Mouse (Mus musculus) neural tube, embryonic 11.5 days (tissue): ENCODE data around the gene Tnfrsf12a. TPM values are rescaled to one million over a fixed set of nuclear protein-coding genes. Genes with fewer than 3 reads are reported as not detected.

ENCODE experiments used
- ATAC-seq: fragments of 200-750 bp; cut with Nextera tagmentation; 2 replicates; pipeline ENCODE4 v1.8.0; 2017; ENCODE audit warnings: moderate number of reproducible peaks, mild to moderate bottlenecking, moderate TSS enrichment, moderate library complexity; ENCODE audit not compliant: insufficient read depth, low FRiP score, low TSS enrichment
- DNase-seq: peaks from one replicate; pipeline ENCODE4 v3.0.0-alpha.2; 2015; ENCODE audit warnings: low spot score
- H3K27ac ChIP-seq: fragments of 300-500 bp; sonication (generic); 2 replicates; pipeline ENCODE4 v1.5.1; 2014; ENCODE audit warnings: low read depth, mild to moderate bottlenecking, low read length
- H3K27me3 ChIP-seq: fragments of 300-500 bp; sonication (generic); 2 replicates; pipeline ENCODE4 v1.6.1; 2014; ENCODE audit warnings: mild to moderate bottlenecking, low read length, mixed read lengths; ENCODE audit not compliant: control insufficient read depth, insufficient read depth
- H3K36me3 ChIP-seq: fragments of 300-500 bp; sonication (generic); 2 replicates; pipeline ENCODE4 v1.6.1; 2014; ENCODE audit warnings: mild to moderate bottlenecking, low read length, moderate library complexity, mixed read lengths; ENCODE audit not compliant: control insufficient read depth, insufficient read depth
- H3K4me1 ChIP-seq: fragments of 300-500 bp; sonication (generic); 2 replicates; pipeline ENCODE4 v1.6.1; 2014; ENCODE audit warnings: low read length, mixed read lengths; ENCODE audit not compliant: control insufficient read depth, insufficient read depth
- H3K4me2 ChIP-seq: fragments of 300-500 bp; sonication (generic); 2 replicates; pipeline ENCODE4 v1.6.1; 2014; ENCODE audit warnings: low read depth, mild to moderate bottlenecking, moderate library complexity
- H3K4me3 ChIP-seq: fragments of 300-500 bp; sonication (generic); 2 replicates; pipeline ENCODE4 v1.5.1; 2014; ENCODE audit warnings: low read depth, low read length
- H3K9ac ChIP-seq: fragments of 300-500 bp; sonication (generic); 2 replicates; pipeline ENCODE4 v1.6.1; 2014; ENCODE audit warnings: mild to moderate bottlenecking, low read length
- H3K9me3 ChIP-seq: fragments of 300-500 bp; sonication (generic); 2 replicates; pipeline ENCODE4 v1.6.1; 2016; ENCODE audit warnings: low read length; ENCODE audit not compliant: control insufficient read depth
- WGBS: fragments of 180-500 bp; shearing (Covaris S2); extraction: QIAGEN DNeasy Blood & Tissue Kit; methylation state at CpG from one replicate; pipeline ENCODE4 v1.1.7; 2014; 5-methylcytosine and 5-hydroxymethylcytosine counted together
- polyA plus RNA-seq: library from polyadenylated mRNA; unstranded; fragments of >200 nt; fragmentation: Nextera tagmentation; extraction: Ambion mirVana; gene quantifications from 2 replicates; pipeline ENCODE4 v1.2.1, GENCODE M21; 2014

Tnfrsf12a gene
- polyA plus RNA-seq, 1 experiment from 2014 or later, result 3.6 TPM

GRCm38 (mm10) chr17:23664556-23665021 is 12.7 kb downstream of the Tnfrsf12a start:
- H3K4me2 ChIP-seq, result no peak overlapping the region
- no peaks in the 10 kb centered on the region for H3K9me3 ChIP-seq
- no peaks in the 10 kb centered on the region for H3K4me1 ChIP-seq
- WGBS, result 8% methylated on average over 5 of the region's 5 CpGs
- DNase-seq (no peak), ATAC-seq (no peak)
- peaks cover 5% of the 10 kb centered on the region; the same call in 1 of the 2 replicates for H3K36me3 ChIP-seq
- H3K27ac ChIP-seq, result no peak overlapping the region
- no peak overlapping the region for H3K4me3 ChIP-seq
- H3K9ac ChIP-seq, result no peak overlapping the region
- H3K27me3 ChIP-seq, result peaks cover 22% of the 10 kb centered on the region

- no peak overlapping the region for H3K27ac ChIP-seq
- no peak overlapping the region for H3K4me2 ChIP-seq
- H3K9ac ChIP-seq, result no peak overlapping the region
- no peaks in the 10 kb centered on the region for H3K36me3 ChIP-seq
- 0% methylated on average over 9 of the region's 9 CpGs for WGBS
- peaks cover 24% of the 10 kb centered on the region for H3K27me3 ChIP-seq
- H3K9me3 ChIP-seq, result no peaks in the 10 kb centered on the region
- no peak overlapping the region for H3K4me3 ChIP-seq
- no peaks in the 10 kb centered on the region for H3K4me1 ChIP-seq
- no peak for ATAC-seq
- DNase-seq, result no peak
Measured at GRCm38 (mm10) chr17:23661526-23661925, 15.7 kb downstream of the Tnfrsf12a start.

- ATAC-seq (no peak), DNase-seq (no peak)
- Histone ChIP-seq H3K27ac (no peak overlapping the region), H3K36me3 (no peaks in the 10 kb centered on the region), H3K9ac (no peak overlapping the region), H3K27me3 (peaks cover 24% of the 10 kb centered on the region), H3K4me3 (no peak overlapping the region), H3K4me2 (no peak overlapping the region), H3K4me1 (no peaks in the 10 kb centered on the region), H3K9me3 (no peaks in the 10 kb centered on the region)
- WGBS, result 2% methylated on average over 14 of the region's 14 CpGs
Measured at GRCm38 (mm10) chr17:23660876-23661200, 16.4 kb downstream of the Tnfrsf12a start.

GRCm38 (mm10) chr17:23660117-23660875 is 17.0 kb downstream of the Tnfrsf12a start, which contains the start of gene Bicdl2:
Gene Bicdl2, plus strand, starts transcription at chr17:23660506.
- H3K4me3 ChIP-seq, result no peak within 1 kb of the TSS
- no peak for DNase-seq

GRCm38 (mm10) chr17:23658450-23658849 is 18.8 kb downstream of the Tnfrsf12a start:
- Histone ChIP-seq H3K4me3 (no peak overlapping the region), H3K4me1 (no peaks in the 10 kb centered on the region), H3K9me3 (no peaks in the 10 kb centered on the region), H3K36me3 (no peaks in the 10 kb centered on the region), H3K27ac (no peak overlapping the region), H3K9ac (no peak overlapping the region), H3K27me3 (peaks cover 24% of the 10 kb centered on the region), H3K4me2 (no peak overlapping the region)
- 70% methylated on average over 3 of the region's 3 CpGs for WGBS
- ATAC-seq, result no peak
- no peak for DNase-seq

More at GRCm38 (mm10) chr17:23660117-23660875, 17.0 kb downstream of the Tnfrsf12a start, which contains the start of gene Bicdl2:
- H3K27me3 ChIP-seq, result peaks cover 24% of the 10 kb centered on the region
- no peak within 1 kb of the TSS for H3K4me2 ChIP-seq
- no peak within 1 kb of the TSS for H3K9ac ChIP-seq
- no peaks in the 10 kb centered on the region for H3K4me1 ChIP-seq
- no peaks in the 10 kb centered on the region for H3K9me3 ChIP-seq
- ATAC-seq, result no peak
- 5% methylated on average over 27 of the region's 27 CpGs for WGBS
- no peak within 1 kb of the TSS for H3K27ac ChIP-seq
- H3K36me3 ChIP-seq, result no peaks in the 10 kb centered on the region

- no peaks in the 10 kb centered on the region for H3K36me3 ChIP-seq
- H3K9ac ChIP-seq, result no peak overlapping the region
- H3K27ac ChIP-seq, result no peak overlapping the region
- no peak overlapping the region for H3K4me2 ChIP-seq
- H3K9me3 ChIP-seq, result no peaks in the 10 kb centered on the region
- no peak overlapping the region for H3K4me3 ChIP-seq
- no peaks in the 10 kb centered on the region for H3K4me1 ChIP-seq
- DNase-seq, result no peak
- ATAC-seq, result no peak
- no peaks in the 10 kb centered on the region for H3K27me3 ChIP-seq
- 69% methylated on average over 2 of the region's 2 CpGs for WGBS
Measured at GRCm38 (mm10) chr17:23654410-23654809, 22.9 kb downstream of the Tnfrsf12a start.

GRCm38 (mm10) chr17:23654001-23654400 is 23.3 kb downstream of the Tnfrsf12a start:
- Histone ChIP-seq H3K4me2 (no peak overlapping the region), H3K9ac (no peak overlapping the region), H3K9me3 (no peaks in the 10 kb centered on the region), H3K27me3 (no peaks in the 10 kb centered on the region), H3K36me3 (no peaks in the 10 kb centered on the region), H3K4me1 (no peaks in the 10 kb centered on the region), H3K27ac (no peak overlapping the region), H3K4me3 (no peak overlapping the region)
- 62% methylated on average over 6 of the region's 6 CpGs for WGBS
- DNase-seq (no peak), ATAC-seq (no peak)

- Histone ChIP-seq H3K4me2 (no peak overlapping the region), H3K27ac (no peak overlapping the region), H3K36me3 (no peaks in the 10 kb centered on the region), H3K4me3 (no peak overlapping the region), H3K27me3 (no peaks in the 10 kb centered on the region), H3K9ac (no peak overlapping the region), H3K9me3 (no peaks in the 10 kb centered on the region), H3K4me1 (no peaks in the 10 kb centered on the region)
- 85% methylated on average over 1 of the region's 2 CpGs for WGBS
- DNase-seq (no peak), ATAC-seq (no peak)
Measured at GRCm38 (mm10) chr17:23653324-23653723, 23.9 kb downstream of the Tnfrsf12a start.

GRCm38 (mm10) chr17:23651363-23651762 is 25.9 kb downstream of the Tnfrsf12a start:
- Histone ChIP-seq H3K4me3 (no peak overlapping the region), H3K36me3 (no peaks in the 10 kb centered on the region), H3K9ac (no peak overlapping the region), H3K4me1 (no peaks in the 10 kb centered on the region), H3K27me3 (no peaks in the 10 kb centered on the region), H3K4me2 (no peak overlapping the region), H3K9me3 (no peaks in the 10 kb centered on the region), H3K27ac (no peak overlapping the region)
- WGBS, result 84% methylated on average over 6 of the region's 6 CpGs
- ATAC-seq (no peak), DNase-seq (no peak)
